Mouse (Mus musculus) limb, embryonic 14.5 days (tissue): ENCODE data around the gene Rab40b. TPM values are rescaled to one million over a fixed set of nuclear protein-coding genes. Genes with fewer than 3 reads are reported as not detected.
"Not testable (repeated sequence)": the region's sequence is repeated elsewhere in the genome, so short reads cannot be mapped to it uniquely, and the experiment has no call there.

Experiments used
- ATAC-seq: fragments of 200-750 bp; cut with Nextera tagmentation; 2 replicates; pipeline ENCODE4 v1.8.0; 2017; ENCODE audit warnings: low read depth, moderate number of reproducible peaks, moderate TSS enrichment; ENCODE audit not compliant: low FRiP score
- DNase-seq: peaks from one replicate; pipeline ENCODE4 v3.0.0-alpha.2; 2015; ENCODE audit warnings: low spot score
- H3K27ac ChIP-seq: fragments of 300-500 bp; sonication (generic); replicated peaks from 2 replicates; pipeline ENCODE4 v1.5.1; 2014; ENCODE audit warnings: low read depth, mild to moderate bottlenecking, low read length, moderate library complexity, mixed read lengths
- H3K27me3 ChIP-seq: fragments of 300-500 bp; sonication (generic); 2 replicates; pipeline ENCODE4 v1.6.1; 2014; ENCODE audit warnings: low read length, mixed read lengths; ENCODE audit not compliant: control insufficient read depth, insufficient read depth
- H3K36me3 ChIP-seq: fragments of 300-500 bp; sonication (generic); 2 replicates; pipeline ENCODE4 v1.6.1; 2014; ENCODE audit warnings: mild to moderate bottlenecking, low read length, moderate library complexity, mixed read lengths; ENCODE audit not compliant: control insufficient read depth, insufficient read depth
- H3K4me1 ChIP-seq: fragments of 300-500 bp; sonication (generic); 2 replicates; pipeline ENCODE4 v1.6.1; 2014; ENCODE audit warnings: antibody characterized with exemption, low read length, mixed read lengths; ENCODE audit not compliant: control insufficient read depth, insufficient read depth
- H3K4me2 ChIP-seq: fragments of 300-500 bp; sonication (generic); replicated peaks from 2 replicates; pipeline ENCODE4 v1.6.1; 2014; ENCODE audit warnings: low read depth, mild to moderate bottlenecking, low read length, moderate library complexity; ENCODE audit not compliant: severe bottlenecking
- H3K4me3 ChIP-seq: fragments of 300-500 bp; sonication (generic); replicated peaks from 2 replicates; pipeline ENCODE4 v1.5.1; 2014; ENCODE audit warnings: low read length
- H3K9ac ChIP-seq: fragments of 300-500 bp; sonication (generic); 2 replicates; pipeline ENCODE4 v1.6.1; 2014; ENCODE audit warnings: mild to moderate bottlenecking, low read depth, low read length, moderate library complexity; ENCODE audit not compliant: severe bottlenecking
- H3K9me3 ChIP-seq: fragments of 300-500 bp; sonication (generic); 2 replicates; pipeline ENCODE4 v1.6.1; 2016; ENCODE audit warnings: low read length; ENCODE audit not compliant: control insufficient read depth
- POLR2A ChIP-seq: fragments of 200-500 bp; IDR thresholded peaks from 2 replicates; pipeline ENCODE4 v1.8.0; 2012; ENCODE audit warnings: inconsistent platforms, mild to moderate bottlenecking, moderate library complexity, borderline replicate concordance; ENCODE audit not compliant: insufficient read depth, insufficient read length; ENCODE audit errors: extremely low read depth
- WGBS: fragments of 180-500 bp; shearing (Covaris S2); extraction: QIAGEN DNeasy Blood & Tissue Kit; methylation state at CpG from one replicate; pipeline ENCODE4 v1.1.7; 2014; 5-methylcytosine and 5-hydroxymethylcytosine counted together
- polyA plus RNA-seq, 2 experiments: library from polyadenylated mRNA; depleted of rRNA in 1 of 2; stranded (reverse) in 1 of 2; unstranded in 1 of 2; fragments of >200 nt; fragmentation: Nextera tagmentation in 1 of 2; extraction: Ambion mirVana in 1 of 2; gene quantifications; 2 replicates each; pipeline versions ENCODE4 v1.2.1 to v1.2.3; 2012 to 2014

Gene Rab40b
- polyA plus RNA-seq, 2 experiments = 10.8 to 19.0 TPM

- ATAC-seq (no peak), DNase-seq (no peak)
- H3K9ac ChIP-seq = no peak overlapping the region
- no peak overlapping the region for H3K27ac ChIP-seq
- H3K4me3 ChIP-seq = no peak overlapping the region
- H3K9me3 ChIP-seq = no peaks in the 10 kb centered on the region
- peaks cover 38% of the 10 kb centered on the region for H3K36me3 ChIP-seq
- H3K4me1 ChIP-seq = peaks cover 9% of the 10 kb centered on the region
- no peaks in the 10 kb centered on the region for H3K27me3 ChIP-seq
- TF ChIP-seq POLR2A = no peak
- WGBS = 93% methylated on average over 2 of the region's 2 CpGs
- no peak overlapping the region for H3K4me2 ChIP-seq
Measured at GRCm38 (mm10) chr11:121348166-121348565, 39.9 kb downstream of the Rab40b start.

- DNase-seq (no peak), ATAC-seq (no peak)
- H3K4me2 ChIP-seq = no peak overlapping the region
- H3K4me1 ChIP-seq = no peaks in the 10 kb centered on the region
- no peaks in the 10 kb centered on the region for H3K9me3 ChIP-seq
- H3K4me3 ChIP-seq = no peak overlapping the region
- no peak for TF ChIP-seq POLR2A
- H3K9ac ChIP-seq = no peak overlapping the region
- peaks cover 38% of the 10 kb centered on the region for H3K36me3 ChIP-seq
- H3K27ac ChIP-seq = no peak overlapping the region
- no peaks in the 10 kb centered on the region for H3K27me3 ChIP-seq
- 94% methylated on average over 2 of the region's 2 CpGs for WGBS
Measured at GRCm38 (mm10) chr11:121347036-121347435, 41.0 kb downstream of the Rab40b start.

GRCm38 (mm10) chr11:121342423-121342822 lies 45.6 kb downstream of the Rab40b start:
- H3K4me1 ChIP-seq, ATAC-seq, H3K27ac ChIP-seq, H3K4me3 ChIP-seq, H3K9me3 ChIP-seq, H3K4me2 ChIP-seq, DNase-seq, H3K9ac ChIP-seq, H3K27me3 ChIP-seq: not testable (repeated sequence)
- WGBS = no CpG with 5 or more reads among the region's 1 CpGs
- H3K36me3 ChIP-seq = peaks cover 43% of the 10 kb centered on the region

GRCm38 (mm10) chr11:121340287-121340686 lies 47.8 kb downstream of the Rab40b start:
- no peak for DNase-seq

GRCm38 (mm10) chr11:121339647-121340046 lies 48.4 kb downstream of the Rab40b start:
- Histone ChIP-seq H3K4me3 (no peak overlapping the region), H3K9ac (no peak overlapping the region), H3K9me3 (no peaks in the 10 kb centered on the region), H3K4me2 (no peak overlapping the region), H3K27ac (no peak overlapping the region), H3K27me3 (no peaks in the 10 kb centered on the region), H3K4me1 (no peaks in the 10 kb centered on the region), H3K36me3 (peaks cover 51% of the 10 kb centered on the region)
- ATAC-seq = no peak
- TF ChIP-seq POLR2A = no peak
- DNase-seq = no peak
- WGBS = 85% methylated on average over 1 of the region's 1 CpGs

More at GRCm38 (mm10) chr11:121340287-121340686, 47.8 kb downstream of the Rab40b start:
- no peaks in the 10 kb centered on the region for H3K9me3 ChIP-seq
- no peak overlapping the region for H3K4me2 ChIP-seq
- H3K4me1 ChIP-seq = no peaks in the 10 kb centered on the region
- TF ChIP-seq POLR2A = no peak
- H3K4me3 ChIP-seq = no peak overlapping the region
- 100% methylated on average over 1 of the region's 1 CpGs for WGBS
- peaks cover 49% of the 10 kb centered on the region for H3K36me3 ChIP-seq
- no peak overlapping the region for H3K27ac ChIP-seq
- no peak overlapping the region for H3K9ac ChIP-seq
- H3K27me3 ChIP-seq = no peaks in the 10 kb centered on the region
- ATAC-seq = no peak

GRCm38 (mm10) chr11:121331641-121332040 lies 56.4 kb downstream of the Rab40b start:
- WGBS = 93% methylated on average over 3 of the region's 3 CpGs
- no peaks in the 10 kb centered on the region for H3K4me1 ChIP-seq
- H3K9ac ChIP-seq = no peak overlapping the region
- H3K36me3 ChIP-seq = peaks cover 91% of the 10 kb centered on the region
- H3K4me3 ChIP-seq = no peak overlapping the region
- ATAC-seq (no peak), DNase-seq (no peak)
- no peak overlapping the region for H3K4me2 ChIP-seq
- H3K27ac ChIP-seq = no peak overlapping the region
- TF ChIP-seq POLR2A = no peak
- H3K9me3 ChIP-seq = no peaks in the 10 kb centered on the region
- H3K27me3 ChIP-seq = no peaks in the 10 kb centered on the region
